Mouse (Mus musculus) kidney, embryonic 14.5 days (tissue): ENCODE data around the gene Enthd1. TPM values are rescaled to one million over a fixed set of nuclear protein-coding genes. Genes with fewer than 3 reads are reported as not detected.
A peak's percentile ranks its signal among the peaks of the same experiment; 100 is the strongest.

ENCODE experiments used
- ATAC-seq: fragments of 200-750 bp; cut with Nextera tagmentation; 2 replicates; pipeline ENCODE4 v1.8.0; 2017; ENCODE audit warnings: moderate number of reproducible peaks, mild to moderate bottlenecking, moderate TSS enrichment, moderate library complexity; ENCODE audit not compliant: low FRiP score, low TSS enrichment
- H3K27ac ChIP-seq: fragments of 300-500 bp; sonication (generic); 2 replicates; pipeline ENCODE4 v1.5.1; 2014; ENCODE audit warnings: low read depth, mild to moderate bottlenecking, low read length, moderate library complexity, mixed read lengths
- H3K27me3 ChIP-seq: fragments of 300-500 bp; sonication (generic); 2 replicates; pipeline ENCODE4 v1.6.1; 2014; ENCODE audit warnings: mild to moderate bottlenecking, low read length; ENCODE audit not compliant: control insufficient read depth, insufficient read depth
- H3K36me3 ChIP-seq: fragments of 300-500 bp; sonication (generic); 2 replicates; pipeline ENCODE4 v1.6.1; 2014; ENCODE audit warnings: low read length, mixed read lengths; ENCODE audit not compliant: control insufficient read depth, insufficient read depth
- H3K4me1 ChIP-seq: fragments of 300-500 bp; sonication (generic); 2 replicates; pipeline ENCODE4 v1.6.1; 2014; ENCODE audit warnings: low read length, mixed read lengths; ENCODE audit not compliant: control insufficient read depth, insufficient read depth
- H3K4me2 ChIP-seq: fragments of 300-500 bp; sonication (generic); replicated peaks from 2 replicates; pipeline ENCODE4 v1.6.1; 2014; ENCODE audit warnings: low read depth, mild to moderate bottlenecking, low read length
- H3K4me3 ChIP-seq: fragments of 300-500 bp; sonication (generic); 2 replicates; pipeline ENCODE4 v1.5.1; 2014; ENCODE audit warnings: mild to moderate bottlenecking, low read length
- H3K9ac ChIP-seq: fragments of 300-500 bp; sonication (generic); 2 replicates; pipeline ENCODE4 v1.6.1; 2014; ENCODE audit warnings: low read depth, mild to moderate bottlenecking, low read length, moderate library complexity
- H3K9me3 ChIP-seq: fragments of 300-500 bp; sonication (generic); 2 replicates; pipeline ENCODE4 v1.6.1; 2016; ENCODE audit warnings: low read length; ENCODE audit not compliant: control insufficient read depth
- WGBS: fragments of 180-500 bp; shearing (Covaris S2); extraction: QIAGEN DNeasy Blood & Tissue Kit; methylation state at CpG from one replicate; pipeline ENCODE4 v1.1.7; 2014; 5-methylcytosine and 5-hydroxymethylcytosine counted together
- polyA plus RNA-seq: library from polyadenylated mRNA; unstranded; fragments of >200 nt; fragmentation: Nextera tagmentation; extraction: Ambion mirVana; gene quantifications from 2 replicates; pipeline ENCODE4 v1.2.1, GENCODE M21; 2014

Enthd1 gene
- polyA plus RNA-seq, 1 experiment from 2014 or later: not detected

- WGBS: 41% methylated on average over 7 of the region's 9 CpGs
- Histone ChIP-seq H3K9ac (no peak overlapping the region), H3K36me3 (no peaks in the 10 kb centered on the region), H3K4me1 (0 out of 2 replicates have a peak, but pooled peaks cover 7% of the 10 kb centered on the region), H3K4me3 (no peak overlapping the region), H3K27ac (no peak overlapping the region), H3K9me3 (no peaks in the 10 kb centered on the region), H3K27me3 (no peaks in the 10 kb centered on the region), H3K4me2 (no peak overlapping the region)
- no peak for ATAC-seq
Observed at GRCm38 (mm10) chr15:80417066-80417465, 147.9 kb downstream of the Enthd1 start.

GRCm38 (mm10) chr15:80415132-80415531, 149.8 kb downstream of the Enthd1 start:
- 71% methylated on average over 4 of the region's 4 CpGs for WGBS
- Histone ChIP-seq H3K4me1 (0 out of 2 replicates have a peak, but pooled peaks cover 7% of the 10 kb centered on the region), H3K9me3 (peaks cover 4% of the 10 kb centered on the region; the same call in 1 of the 2 replicates), H3K27me3 (no peaks in the 10 kb centered on the region), H3K27ac (no peak overlapping the region), H3K36me3 (no peaks in the 10 kb centered on the region), H3K9ac (no peak overlapping the region), H3K4me3 (no peak overlapping the region), H3K4me2 (no peak overlapping the region)
- no peak for ATAC-seq

DNA sequence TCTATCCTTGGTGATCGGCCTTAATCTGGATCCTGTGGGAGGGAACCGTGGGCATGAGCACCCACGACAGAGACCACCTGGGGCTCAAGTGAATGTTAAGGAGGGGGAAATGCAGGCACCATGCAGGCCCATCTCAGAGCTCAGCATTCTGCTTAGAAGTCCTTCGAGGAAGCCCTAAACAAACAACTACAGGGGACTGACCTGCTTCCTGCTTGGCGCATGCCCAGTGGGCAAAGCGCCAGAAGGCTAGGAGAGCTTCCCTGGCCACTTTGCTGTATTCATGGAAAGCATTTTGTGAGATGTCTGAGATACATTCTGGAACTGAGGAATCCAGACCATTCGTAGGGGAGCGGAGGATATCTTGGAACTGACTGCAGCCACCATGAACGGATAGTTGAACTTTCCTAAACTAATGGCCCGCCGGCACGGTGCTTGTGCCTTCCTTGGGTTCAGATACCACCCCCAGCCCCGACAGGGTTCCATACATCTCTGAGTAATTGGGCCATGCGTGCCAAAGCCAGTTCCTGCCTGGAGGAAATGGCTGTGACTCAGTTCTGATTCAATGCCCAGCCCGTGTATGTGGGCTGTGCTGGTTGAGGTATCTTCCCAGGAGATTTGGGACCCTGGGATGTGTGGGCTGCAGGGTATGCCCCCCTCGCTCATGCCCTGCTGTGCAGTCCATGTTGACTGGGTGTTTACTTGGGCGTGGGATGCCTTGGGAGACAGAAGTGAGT, 150.8 kb downstream of the Enthd1 start:
- 73% methylated on average over 17 of the region's 17 CpGs for WGBS
- Histone ChIP-seq H3K4me2 (no peak overlapping the region), H3K9me3 (peaks cover 4% of the 10 kb centered on the region; the same call in 1 of the 2 replicates), H3K4me3 (no peak overlapping the region), H3K9ac (no peak overlapping the region), H3K4me1 (0 out of 2 replicates have a peak, but pooled peaks cover 9% of the 10 kb centered on the region), H3K27me3 (no peaks in the 10 kb centered on the region), H3K27ac (no peak overlapping the region), H3K36me3 (no peaks in the 10 kb centered on the region)
- ATAC-seq: no peak

GRCm38 (mm10) chr15:80413070-80413469, 151.9 kb downstream of the Enthd1 start:
- H3K27ac ChIP-seq: no peak overlapping the region
- no peaks in the 10 kb centered on the region for H3K36me3 ChIP-seq
- no peak for ATAC-seq
- no peak overlapping the region for H3K9ac ChIP-seq
- no peak overlapping the region for H3K4me3 ChIP-seq
- no peaks in the 10 kb centered on the region for H3K27me3 ChIP-seq
- WGBS: 51% methylated on average over 4 of the region's 4 CpGs
- peaks cover 18% of the 10 kb centered on the region; the same call in 1 of the 2 replicates for H3K4me1 ChIP-seq
- peaks cover 4% of the 10 kb centered on the region; the same call in 1 of the 2 replicates for H3K9me3 ChIP-seq
- no peak overlapping the region for H3K4me2 ChIP-seq

DNA sequence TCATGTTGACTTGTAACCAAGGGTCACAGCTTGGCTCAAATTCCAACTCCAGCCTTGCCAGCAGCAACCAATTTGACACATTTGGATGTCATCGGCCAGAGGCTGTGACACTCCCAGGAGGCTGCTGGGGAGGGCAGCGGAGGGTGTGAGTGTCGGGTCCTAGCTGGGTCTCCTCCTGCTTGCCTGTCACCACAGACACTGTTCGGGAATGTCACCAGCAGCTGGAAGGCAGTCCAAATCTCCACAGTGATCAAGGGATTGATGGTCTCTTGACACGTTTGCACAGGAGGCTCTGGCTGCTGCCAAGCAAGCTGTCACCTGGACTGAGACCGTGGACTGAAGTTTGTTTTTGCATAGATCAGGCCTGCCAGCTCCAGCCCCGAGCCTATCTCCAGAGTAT, 154.3 kb downstream of the Enthd1 start:
- Histone ChIP-seq H3K9ac (no peak overlapping the region), H3K36me3 (no peaks in the 10 kb centered on the region), H3K27ac (no peak overlapping the region), H3K4me1 (peaks cover 27% of the 10 kb centered on the region), H3K4me3 (no peak overlapping the region), H3K27me3 (no peaks in the 10 kb centered on the region), H3K9me3 (peaks cover 4% of the 10 kb centered on the region; the same call in 1 of the 2 replicates), H3K4me2 (no peak overlapping the region)
- ATAC-seq: no peak
- 29% methylated on average over 7 of the region's 7 CpGs for WGBS

GRCm38 (mm10) chr15:80407873-80408272, 157.1 kb downstream of the Enthd1 start:
- ATAC-seq: peak; percentile 67
- peaks cover 19% of the 10 kb centered on the region for H3K4me1 ChIP-seq
- H3K36me3 ChIP-seq: no peaks in the 10 kb centered on the region
- H3K27me3 ChIP-seq: no peaks in the 10 kb centered on the region
- no peak overlapping the region for H3K4me2 ChIP-seq
- no peak overlapping the region for H3K9ac ChIP-seq
- H3K27ac ChIP-seq: no peak overlapping the region; the same call in 1 of the 2 replicates
- 16% methylated on average over 1 of the region's 1 CpGs for WGBS
- H3K4me3 ChIP-seq: no peak overlapping the region
- H3K9me3 ChIP-seq: peaks cover 7% of the 10 kb centered on the region; the same call in 1 of the 2 replicates

Other genes with a start within 250 kb of the Enthd1 start
- 0.84 and 1.3 TPM in 2 replicates for gene Grap2, start 7.4 kb upstream of the Enthd1 start, polyA plus RNA-seq
- gene Fam83f, start 106.7 kb upstream of the Enthd1 start, polyA plus RNA-seq: 1.4 and 2.9 TPM in 2 replicates
- gene Tnrc6b, start 146.2 kb upstream of the Enthd1 start, polyA plus RNA-seq: 21.9 and 23.2 TPM in 2 replicates